Mouse (Mus musculus) naive thymus-derived CD4-positive, alpha-beta T cell, adult 2 months (primary cell): ENCODE measurements around the gene Sync.

Experiments used
- DNase-seq: peaks from one replicate; pipeline ENCODE4 v3.0.0-alpha.2; 2011; ENCODE audit warnings: low read depth

Gene Sync

DNA sequence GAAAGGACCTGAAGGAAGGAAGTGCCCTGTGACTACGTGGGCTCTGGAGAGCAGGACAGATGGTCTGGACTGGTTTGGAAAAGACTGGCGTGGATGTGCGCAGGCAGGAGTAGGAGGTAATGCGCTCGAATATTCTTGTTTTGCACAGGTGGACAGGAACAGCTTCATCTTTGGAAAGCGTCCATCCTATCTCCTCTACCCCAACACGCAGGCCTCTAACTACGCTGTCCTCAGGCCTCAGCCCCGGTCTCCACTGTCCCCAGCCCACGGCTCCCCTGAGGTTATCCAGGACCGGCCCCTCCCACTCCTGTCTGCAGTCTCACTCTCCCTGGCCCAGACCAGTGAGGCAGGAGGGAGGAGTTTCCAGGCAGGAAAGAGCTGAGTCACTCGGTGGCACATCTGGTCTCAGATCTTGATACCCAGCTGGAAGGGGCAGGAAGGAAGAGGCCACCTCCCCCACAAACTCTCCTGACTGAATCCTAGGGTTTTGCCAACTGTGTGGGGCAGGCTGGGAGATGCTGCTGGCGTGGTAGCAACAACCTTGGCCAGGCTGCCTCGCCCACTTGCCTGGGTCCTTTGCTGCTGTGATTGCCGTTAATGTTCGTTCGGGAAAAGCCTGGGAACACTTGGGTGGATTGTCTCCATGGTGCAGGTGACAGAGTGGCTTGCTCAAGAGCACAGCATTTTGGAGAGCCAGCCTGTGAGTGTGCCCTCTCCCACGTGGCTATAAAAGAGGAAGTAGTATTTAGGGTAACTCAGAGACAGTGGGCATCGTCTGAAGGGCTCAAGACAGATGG is 24.0 kb upstream of the Sync start:
- DNase-seq = no peak

DNA sequence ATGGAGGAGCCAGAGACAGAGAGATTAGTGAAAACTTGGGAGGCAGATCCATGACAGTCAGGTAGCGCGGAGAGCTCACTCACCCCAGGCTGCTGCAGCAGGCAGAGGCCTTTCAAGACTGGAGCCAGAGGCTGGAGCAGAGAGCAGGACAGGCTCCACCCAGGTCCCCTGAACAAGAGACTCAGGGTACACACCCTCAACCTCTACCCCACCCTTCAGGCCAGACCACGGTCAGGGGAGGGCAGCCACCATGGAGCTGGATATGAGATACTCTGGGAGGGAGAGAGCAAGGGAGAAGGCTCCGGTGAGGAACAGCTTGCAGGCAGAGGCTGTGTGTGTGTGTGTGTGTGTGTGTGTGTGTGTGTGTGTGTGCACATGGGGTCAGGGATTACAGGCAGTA is 21.2 kb upstream of the Sync start:
- DNase-seq = no peak

DNA sequence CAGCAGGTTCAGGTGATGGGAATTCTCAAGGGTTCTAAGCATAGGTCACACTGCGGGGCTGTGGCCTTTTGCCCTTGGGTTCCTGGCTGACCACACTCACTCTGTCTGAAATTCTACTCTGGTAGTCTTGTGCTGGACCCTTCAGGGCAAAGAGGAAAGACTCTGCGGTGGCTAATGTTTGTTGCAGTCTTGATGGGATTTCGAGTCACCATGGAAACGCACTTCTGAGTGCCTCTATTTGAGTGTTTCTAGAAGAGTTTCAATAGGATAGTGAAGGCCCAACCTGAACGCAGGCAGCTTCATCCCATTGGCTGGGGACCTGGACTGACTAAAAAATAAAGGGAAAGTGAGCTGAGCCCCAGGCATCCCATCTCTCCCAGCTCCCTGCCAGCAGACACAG is 20.6 kb upstream of the Sync start:
- no peak for DNase-seq

DNA sequence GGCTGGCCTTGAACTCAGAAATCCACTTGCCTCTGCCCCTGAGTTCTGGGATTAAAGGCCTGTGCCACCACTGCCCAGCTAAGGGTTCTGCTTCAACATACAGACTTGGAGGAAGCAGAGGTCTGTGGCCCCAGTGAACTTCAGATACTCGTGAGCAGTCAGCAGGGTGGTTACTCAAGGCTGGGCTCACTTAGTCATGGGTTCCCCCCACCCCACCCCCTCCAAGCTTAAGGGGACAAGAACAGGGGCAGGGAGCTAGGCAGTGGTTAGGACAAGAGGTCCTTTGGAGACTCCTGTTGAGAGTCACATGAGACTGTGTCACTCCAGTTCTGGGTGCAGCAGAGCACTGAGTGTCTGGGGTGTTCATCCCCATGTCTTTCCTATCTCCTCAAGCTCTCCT is 18.7 kb upstream of the Sync start:
- DNase-seq = no peak

DNA sequence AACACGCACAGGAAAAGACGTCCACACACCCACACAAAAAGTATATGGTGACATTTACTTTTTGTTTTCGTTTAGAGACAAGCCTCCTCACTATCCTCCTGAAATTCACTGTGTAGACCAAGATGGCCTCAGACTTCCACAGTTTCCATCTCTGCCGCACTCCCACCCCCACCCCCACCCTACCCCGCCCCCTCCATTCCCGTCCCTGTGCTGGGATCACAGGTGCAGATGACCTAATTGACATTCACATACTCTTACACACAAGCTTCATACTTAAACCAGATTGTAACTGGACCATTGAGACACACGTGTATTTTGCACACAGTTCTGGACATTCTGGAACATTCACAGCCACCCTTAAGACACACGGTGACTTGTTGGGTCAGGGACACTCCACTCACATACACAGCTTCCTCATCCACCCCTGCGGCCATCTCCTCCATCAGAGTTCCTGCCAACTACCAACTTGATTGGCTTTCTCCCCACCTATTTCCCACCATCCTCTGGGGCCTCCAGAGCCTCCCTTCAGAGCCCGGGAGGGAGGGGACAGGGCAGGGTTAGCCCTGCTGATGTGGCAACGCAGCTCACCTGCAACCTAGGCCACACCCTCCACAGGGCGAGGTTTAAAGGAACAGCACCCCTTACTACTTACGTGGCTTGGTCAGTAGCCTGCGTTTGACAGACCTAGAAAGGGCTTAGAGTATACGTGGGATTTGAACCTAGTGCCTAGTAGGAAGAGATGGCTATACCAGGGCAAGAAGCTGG is 15.2 kb upstream of the Sync start:
- peak; percentile 61 for DNase-seq

DNA sequence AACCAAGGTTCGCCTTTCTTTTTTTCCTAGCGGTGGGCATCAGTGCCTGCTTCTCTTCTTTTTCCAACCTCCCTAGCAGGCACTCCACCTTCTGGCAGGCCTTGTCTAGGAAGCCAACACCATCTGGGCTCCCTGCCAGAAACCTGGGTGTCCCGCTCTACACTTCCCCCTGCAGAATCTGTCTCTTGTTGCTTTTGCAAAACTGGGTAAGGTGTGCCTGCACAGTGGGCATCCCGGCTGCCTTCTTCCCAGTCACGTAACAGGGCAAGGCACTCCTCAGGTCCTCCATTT is 14.7 kb upstream of the Sync start:
- no peak for DNase-seq

DNA sequence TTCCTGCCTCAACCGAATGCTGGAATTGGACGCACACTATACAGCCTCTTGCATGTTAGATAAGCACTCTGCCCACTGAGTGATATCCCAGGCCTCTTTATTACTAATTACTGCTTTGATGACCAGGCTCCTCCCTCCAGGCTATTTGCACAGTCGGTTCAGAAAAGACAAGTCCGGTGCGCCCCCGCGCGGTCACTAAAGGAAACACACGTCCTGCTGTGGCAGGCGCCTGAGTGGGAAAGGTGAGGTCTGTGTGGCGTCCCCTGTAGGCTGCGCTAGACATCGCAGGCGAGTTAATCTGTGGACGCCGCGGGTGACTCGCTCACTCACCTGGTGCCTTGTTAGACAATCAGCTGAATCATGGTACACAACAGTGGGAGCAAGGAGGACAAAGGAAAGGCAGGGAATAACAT is 11.0 kb upstream of the Sync start:
- peak; percentile 93 for DNase-seq

DNA sequence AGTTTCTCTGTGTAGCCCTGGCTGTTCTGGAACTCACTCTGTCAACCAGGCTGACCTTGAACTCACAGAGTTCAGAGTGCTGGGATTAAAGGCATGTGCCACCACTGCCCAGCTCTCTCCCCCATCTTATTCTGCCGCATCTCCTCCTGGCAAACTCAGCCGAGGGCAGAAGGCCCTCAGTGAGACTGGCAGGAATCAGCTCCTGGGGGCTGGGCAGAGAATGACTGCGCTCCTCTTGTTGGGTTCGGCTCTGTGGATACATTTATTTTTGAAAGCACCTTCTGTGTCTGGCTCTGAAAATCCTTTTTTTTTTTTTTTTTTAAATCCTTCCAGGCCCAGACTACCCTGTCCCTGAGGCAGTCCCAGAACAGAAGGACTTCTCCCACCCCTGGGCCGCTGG is 4.6 kb upstream of the Sync start:
- DNase-seq = no peak

DNA sequence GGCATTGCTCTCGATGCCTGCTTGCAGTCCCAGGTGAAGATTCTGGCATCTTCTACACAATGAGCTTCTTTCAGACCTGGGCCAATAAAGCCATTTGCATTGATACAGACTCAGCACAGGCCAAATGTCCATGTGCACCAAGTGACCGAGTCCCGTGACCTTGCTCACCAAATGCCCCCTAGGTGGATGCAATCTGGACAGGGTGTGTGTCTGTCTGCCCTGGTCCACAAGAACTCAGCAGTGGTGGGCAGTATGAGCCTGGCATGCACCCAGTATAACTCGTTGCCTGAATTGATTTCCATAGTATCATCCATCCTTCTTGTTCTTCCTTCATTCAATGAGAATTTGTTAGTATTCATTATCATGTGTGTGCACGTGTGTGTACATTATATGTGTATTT is 4.2 kb upstream of the Sync start:
- DNase-seq = no peak

DNA sequence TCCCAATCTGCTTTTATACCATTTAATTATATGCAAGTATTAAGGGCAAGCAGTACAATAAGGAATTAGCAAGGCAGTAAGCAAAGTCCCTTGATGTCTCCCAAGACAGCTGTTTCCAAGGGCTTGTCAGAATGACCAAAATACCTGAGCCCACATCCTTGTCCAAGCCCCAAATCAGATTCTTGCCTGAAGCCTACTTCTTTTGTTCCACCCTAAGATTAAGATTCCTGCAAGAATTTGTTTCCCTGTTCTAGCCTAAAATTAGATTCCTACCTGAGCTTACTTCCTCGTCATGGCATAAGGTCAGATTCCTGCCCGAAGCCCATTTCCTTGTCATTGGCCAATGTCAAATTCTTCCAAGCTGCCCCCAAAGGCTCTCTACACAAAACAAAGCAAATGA is 2.7 kb upstream of the Sync start:
- no peak for DNase-seq

DNA sequence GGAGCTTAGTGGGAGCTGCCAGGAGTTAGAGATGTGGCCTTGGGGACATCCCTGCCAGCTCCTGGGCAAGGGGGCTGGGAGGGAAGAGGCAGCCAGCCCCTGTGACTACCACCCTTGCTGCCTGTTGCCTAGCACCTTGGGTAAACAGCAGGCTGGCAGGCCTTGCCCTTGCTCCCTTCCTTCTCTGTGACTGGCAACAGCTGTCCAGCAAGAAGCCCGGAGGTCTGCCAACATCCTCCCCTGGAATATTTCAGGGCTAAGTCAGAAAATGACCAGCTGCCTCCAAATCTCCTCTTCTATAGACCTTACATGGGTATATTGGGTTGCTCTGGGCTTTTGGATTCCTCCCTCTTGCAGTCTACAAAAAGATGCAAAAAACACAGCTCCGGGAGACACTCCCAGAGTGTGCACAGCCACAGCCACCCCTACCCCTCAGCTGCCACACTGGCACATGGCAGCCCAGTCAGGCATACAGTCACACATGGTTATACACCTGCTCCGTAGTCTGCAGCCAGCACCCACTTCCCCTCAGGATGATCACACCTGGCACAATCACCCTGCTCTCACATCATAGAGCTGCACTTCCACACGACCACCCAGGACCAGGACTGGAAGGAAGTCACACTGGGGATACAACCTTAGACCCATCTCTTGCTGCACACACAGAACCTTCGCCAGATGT is 1.3 kb upstream of the Sync start:
- DNase-seq = no peak

DNA sequence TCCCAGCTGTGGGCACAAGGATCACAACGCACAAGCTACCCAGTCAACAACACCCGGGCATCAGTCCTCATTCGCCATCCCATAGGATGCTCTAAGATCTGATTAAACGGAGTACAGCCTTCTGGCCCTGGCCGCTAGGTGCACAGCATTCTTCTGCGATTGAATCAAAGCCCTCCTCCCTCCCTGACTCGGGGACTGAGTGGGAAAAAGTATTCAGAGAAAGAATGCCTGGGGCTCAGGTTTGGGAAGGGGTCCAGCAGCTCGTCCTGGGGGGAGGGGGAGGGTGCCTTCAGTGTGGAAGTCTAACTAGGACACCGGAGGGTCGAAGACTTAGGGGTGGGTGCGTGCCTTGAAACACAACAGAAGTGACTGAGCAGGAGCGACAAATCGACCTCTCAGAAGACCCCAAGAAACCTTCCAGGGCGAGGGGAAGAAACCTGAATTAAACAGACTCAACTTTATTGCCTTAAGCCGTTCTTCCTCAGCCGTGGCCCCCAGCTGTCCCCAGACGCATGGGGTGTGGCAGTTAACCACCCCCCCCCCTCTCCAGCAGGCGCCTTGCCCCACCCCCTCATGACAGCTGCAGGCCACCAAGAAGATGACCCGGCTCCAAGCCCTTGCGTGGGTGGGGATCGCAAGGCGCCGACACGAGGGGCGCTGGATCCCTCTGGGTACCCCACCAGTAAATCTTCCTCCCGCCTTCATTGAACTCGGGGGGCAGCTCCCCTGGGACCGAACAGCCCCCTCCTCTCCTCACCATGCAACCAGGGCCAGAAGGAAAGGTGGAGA is 540 bp upstream of the Sync start:
- DNase-seq = no peak

DNA sequence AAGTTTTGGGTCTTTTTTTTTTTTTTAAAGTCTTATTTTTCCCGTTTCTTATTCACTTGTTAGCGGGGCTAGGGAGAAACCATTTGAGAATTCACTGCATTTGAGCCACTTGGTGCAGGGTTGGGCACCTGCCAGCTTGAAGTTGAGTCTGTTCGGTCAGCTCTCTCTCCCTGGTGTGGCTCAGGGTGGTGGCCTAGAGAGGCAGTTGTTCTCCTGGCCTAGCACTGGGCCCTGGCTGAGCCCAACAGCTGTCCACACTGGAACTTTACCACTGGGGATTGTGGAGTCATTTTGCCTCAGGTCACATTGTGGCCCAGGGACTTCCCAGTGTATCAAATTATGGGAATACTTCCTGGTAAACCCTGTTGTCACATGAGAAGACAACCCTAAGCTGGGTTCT is 650 bp downstream of the Sync start:
- DNase-seq = no peak

DNA sequence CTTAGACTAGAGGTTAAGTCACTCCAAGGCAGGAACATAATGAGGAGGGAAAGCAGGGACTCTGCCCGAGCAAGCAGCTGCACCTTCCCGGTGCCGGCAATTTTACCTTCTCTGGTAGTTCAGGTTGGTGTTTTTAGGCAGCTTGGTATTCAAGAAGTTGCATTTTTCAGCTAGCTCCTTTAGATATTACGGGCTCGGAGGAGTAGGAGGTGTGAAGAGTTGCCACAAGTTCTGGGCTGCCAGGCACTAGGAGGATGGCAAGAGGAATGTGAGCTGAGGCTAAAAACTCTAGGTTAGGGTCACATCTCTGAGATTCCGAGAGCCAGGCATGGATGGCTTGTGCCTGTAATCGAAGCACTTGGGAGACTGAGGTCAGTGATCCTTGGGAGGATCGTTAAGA is 2.3 kb downstream of the Sync start:
- no peak for DNase-seq

DNA sequence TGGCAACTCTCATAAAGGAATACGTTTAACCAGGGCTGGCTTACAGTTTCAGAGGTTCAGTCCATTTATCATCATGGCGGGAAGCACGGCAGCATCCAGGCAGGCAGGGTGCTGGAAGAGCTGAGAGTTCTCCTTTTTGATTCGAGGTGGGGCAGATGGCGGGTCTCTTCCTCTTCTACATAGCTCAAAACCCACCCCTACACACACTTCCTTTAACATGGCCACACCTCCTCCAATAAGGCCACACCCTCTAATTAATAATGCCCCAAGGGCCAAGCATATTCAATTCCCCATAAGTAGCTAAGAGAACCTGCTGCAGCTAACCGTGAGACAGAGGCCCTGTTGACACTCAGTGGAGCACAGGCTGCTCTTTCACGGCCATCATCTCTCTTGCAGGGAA is 5.4 kb downstream of the Sync start:
- DNase-seq = no peak

DNA sequence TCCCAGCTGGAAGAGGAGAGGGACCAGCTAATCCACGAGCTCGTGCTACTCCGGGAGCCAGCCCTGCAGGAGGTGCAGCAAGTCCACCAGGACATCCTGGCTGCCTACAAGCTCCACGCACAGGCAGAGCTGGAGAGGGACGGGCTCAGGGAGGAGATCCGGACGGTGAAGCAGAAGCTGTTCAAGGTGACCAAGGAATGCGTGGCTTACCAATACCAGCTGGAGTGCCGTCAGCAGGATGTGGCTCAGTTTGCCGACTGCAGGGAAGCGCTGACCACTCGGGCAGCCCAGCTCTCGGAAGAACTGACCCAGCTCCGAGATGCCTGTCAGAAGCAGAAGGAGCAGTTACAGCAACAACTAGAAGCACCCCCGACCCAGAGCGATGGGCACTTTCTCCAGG is 6.3 kb downstream of the Sync start:
- no peak for DNase-seq

DNA sequence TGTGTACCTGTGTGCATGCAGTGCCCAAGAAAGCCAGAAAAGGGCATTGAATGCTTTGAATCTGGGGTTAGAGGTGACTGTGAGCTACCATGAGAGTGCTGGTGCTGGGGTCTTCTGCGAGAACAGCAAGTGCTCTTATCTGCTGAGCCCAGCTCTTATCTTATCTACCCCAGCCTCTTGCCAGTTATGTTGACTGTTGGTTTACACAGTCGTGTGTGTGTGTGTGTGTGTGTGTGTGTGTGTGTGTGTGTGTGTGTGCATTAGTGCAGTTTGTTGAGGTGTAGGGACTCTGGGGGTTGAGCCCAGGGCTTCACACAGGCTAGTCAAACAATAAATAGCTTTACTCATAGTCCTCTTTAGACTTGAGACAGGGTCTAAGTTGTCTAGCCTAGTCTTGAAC is 7.8 kb downstream of the Sync start:
- DNase-seq = no peak

DNA sequence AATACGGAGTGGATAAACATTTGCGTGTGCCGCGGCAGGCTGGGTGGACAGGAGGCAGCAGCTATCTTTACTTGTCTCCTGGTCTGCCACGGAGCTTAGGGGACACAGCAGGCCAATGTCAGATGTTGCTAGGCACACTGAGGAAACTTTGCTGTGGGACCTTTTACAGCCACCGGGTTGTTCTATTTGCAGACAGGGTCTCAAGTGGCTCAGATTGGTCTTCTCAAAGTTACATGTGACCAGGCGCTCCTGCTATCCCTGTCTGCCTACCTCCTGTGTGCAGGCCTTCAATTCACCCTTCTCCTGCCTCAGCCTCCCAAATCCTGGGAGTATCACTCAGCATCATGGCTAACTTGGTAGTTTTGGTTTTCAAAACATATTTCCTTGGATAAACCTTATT is 8.6 kb downstream of the Sync start:
- DNase-seq = no peak

DNA sequence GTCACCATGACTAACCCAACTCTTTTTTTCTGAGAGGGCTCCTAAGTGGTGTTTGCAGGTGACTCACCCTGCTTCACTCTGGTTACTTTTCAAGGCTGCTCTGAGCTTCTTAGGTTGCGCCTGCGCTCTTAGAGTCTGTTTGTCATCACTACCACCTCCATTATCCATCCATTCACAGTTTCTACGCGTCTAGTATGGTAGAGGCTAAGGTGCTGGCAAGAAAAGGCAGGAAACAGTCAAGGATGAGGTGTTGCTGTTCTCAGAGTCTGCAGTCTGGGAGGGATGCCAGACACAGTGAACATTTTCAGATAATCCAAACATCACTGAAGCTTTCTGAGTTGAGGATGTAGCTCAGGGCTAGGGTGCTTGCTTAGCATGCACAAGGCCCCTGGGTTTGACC is 10.3 kb downstream of the Sync start:
- no peak for DNase-seq

DNA sequence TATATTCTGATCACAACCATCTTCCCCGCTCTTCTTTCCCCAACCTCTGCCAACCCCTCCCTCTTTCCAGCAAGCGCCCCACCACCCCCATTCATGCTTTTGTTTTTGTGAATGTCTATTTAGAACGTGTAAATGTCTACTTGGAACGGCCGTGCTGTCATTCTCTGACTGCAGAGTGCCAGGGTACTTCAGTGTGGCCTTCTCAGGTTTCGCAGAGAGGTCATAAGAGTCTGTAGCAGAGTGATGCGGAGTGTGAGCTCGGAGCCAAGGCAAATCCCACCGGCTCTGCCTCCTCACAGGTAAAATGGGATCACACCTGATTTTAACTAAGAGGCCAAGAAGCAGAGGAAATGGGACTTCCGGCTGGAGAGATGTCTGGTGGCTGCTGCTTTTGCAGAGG is 11.7 kb downstream of the Sync start:
- DNase-seq = no peak

DNA sequence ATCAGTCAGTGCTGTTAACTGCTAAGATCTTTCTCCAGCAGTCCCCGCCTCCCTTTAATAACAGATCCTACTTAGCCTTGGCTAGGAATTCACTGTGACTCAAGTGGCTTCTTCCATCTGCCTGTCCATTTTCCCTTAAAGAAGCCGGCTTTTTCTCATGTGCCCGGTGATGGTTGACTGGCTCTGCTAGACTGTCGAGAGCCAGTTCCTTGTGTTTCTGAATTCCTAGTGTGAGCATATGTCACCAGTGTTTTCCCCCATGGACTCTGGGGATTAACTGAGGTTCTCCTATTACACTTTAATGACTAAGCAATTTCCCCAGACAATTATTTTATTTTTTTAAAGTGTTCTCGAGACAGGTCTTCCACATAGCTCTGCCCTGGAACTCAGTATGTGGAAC is 16.0 kb downstream of the Sync start:
- no peak for DNase-seq

DNA sequence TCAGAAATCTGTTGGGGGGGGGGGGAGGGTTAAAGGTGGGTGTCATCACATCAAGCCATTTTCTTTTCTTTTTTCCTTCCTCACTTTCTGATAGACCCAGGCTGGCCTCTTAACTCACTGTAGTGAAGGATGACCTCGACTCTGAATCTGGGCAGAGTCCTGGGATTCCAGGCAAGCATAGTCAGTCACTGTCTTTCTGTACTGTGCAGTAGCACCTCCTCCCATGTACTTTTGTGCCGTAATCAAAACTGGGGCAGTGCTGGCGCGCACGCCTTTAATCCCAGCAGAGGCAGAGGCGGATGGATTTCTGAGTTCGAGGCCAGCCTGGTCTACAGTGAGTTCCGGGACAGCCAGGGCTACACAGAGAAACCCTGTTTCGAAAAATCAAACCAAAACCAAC is 16.4 kb downstream of the Sync start:
- DNase-seq = no peak

DNA sequence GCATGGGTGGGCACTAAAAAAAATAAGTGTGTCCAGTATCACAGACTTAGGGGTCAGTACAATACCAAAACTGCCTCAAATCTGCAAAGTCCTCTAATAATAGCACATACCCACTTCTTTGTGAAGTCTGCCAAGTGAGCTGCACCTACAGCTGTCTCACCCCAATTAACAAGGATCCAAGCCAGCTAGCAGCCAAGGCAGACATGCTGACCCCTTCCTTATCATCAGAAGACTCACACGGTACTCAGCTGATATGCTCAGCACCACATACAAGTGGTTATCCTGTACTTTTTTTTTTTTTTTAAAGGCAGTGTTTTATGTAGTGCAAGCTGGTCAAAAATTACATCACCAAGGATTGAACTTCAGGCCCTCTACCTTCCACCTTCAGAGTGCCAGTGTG is 16.9 kb downstream of the Sync start:
- no peak for DNase-seq
